ENCODE assay signal across 8 mouse cellular contexts in the genomic region with DNA sequence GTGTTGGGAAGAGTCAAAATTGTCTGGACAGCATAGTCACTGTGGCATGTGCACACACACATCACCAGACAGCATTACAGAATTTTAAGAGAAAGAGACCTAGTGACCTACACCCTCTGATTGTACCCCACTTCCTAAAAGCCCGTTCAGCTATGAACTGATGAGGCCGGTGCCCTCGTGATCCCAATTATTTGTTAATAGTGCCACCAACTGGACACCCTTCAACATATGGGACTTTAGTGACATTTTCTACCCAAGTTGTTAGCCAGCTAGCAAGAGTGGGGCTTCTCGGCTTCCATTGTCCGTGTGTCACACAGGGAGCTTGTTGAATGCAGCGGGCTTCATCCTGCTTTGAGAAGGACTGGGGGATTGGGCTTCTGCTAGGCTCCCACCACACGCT. TPM values are rescaled to one million over a fixed set of nuclear protein-coding genes. Genes with fewer than 3 reads are reported as not detected.
A peak's percentile ranks its signal among the peaks of the same experiment; 100 is the strongest.
DNase-seq lines count a peak whose midpoint lies in the region; ATAC-seq and TF ChIP-seq lines count a peak whose summit lies in the region.

No protein-coding gene starts in this region.

- no peaks in the 10 kb centered on the region for H3K27me3 ChIP-seq in lung, postnatal 0 days (replicated peaks; ENCODE audit: insufficient read depth, low read length)

- TF ChIP-seq EP300 in lung, postnatal 0 days (IDR thresholded peaks at IDR 0.05) = no peak

- no peak overlapping the region for H3K4me3 ChIP-seq in lung, postnatal 0 days (ENCODE audit: low read depth, low read length)

- peaks cover 4% of the 10 kb centered on the region; the same call in 1 of the 2 replicates for H3K4me1 ChIP-seq in lung, postnatal 0 days (ENCODE audit: insufficient read depth, low read depth, low read length)

- peak; percentile 57 for TF ChIP-seq CTCF in lung, postnatal 0 days (IDR thresholded peaks at IDR 0.05)

- ATAC-seq in lung, postnatal 0 days = no peak

- peak; percentile 34 for DNase-seq in cerebellum, adult 11-12 months
- no peak for DNase-seq in cerebellum, postnatal 4 days (ENCODE audit: low spot score in 2 of 2)
- peak; percentile 37 for DNase-seq in lung, postnatal 0 days (ENCODE audit: low spot score)
- DNase-seq in lung, postnatal 4 days = no peak
- peak; percentile 17 to 45 for DNase-seq in cerebellum, postnatal 36 days
- peak; percentile 68 for DNase-seq in retina, embryonic 14.5 days (ENCODE audit: low spot score)
- no peak for DNase-seq in left cerebral cortex, adult 8-10 months (ENCODE audit: low spot score in 2 of 2)
- no peak for DNase-seq in left cerebral cortex, adult 9 months (ENCODE audit: low spot score in 2 of 2)

- no peaks in the 10 kb centered on the region for H3K9me3 ChIP-seq in lung, postnatal 0 days (ENCODE audit: low read length)

- WGBS in lung, postnatal 0 days = 44% methylated on average over 7 of the region's 7 CpGs

- H3K36me3 ChIP-seq in lung, postnatal 0 days (ENCODE audit: insufficient read depth, low read length) = no peaks in the 10 kb centered on the region

- no peak overlapping the region for H3K27ac ChIP-seq in lung, postnatal 0 days (ENCODE audit: low read length)

- no peak overlapping the region for H3K9ac ChIP-seq in lung, postnatal 0 days (replicated peaks; ENCODE audit: low read depth)

- no peak overlapping the region for H3K4me2 ChIP-seq in lung, postnatal 0 days (replicated peaks; ENCODE audit: low read depth, low read length)

RNA-seq across cellular contexts. Expression of a gene that starts 21.5 kb away (rescaled TPM):
- 59.6 and 76.9 TPM in 2 replicates for polyA plus RNA-seq in lung, postnatal 0 days (2015; fragmentation: Nextera tagmentation; extraction: Ambion mirVana)
- 10 to 100 TPM in 3 of 4 experiments, 1 to 10 TPM in 1; 6.7 to 14.3 (median 11.2) TPM for total RNA-seq in left cerebral cortex, adult 8-10 months (2022)

Comparison
In these comparisons a context has a peak if more than half of its experiments do, and no peak if none do; other contexts are left out.
1. DNase-seq: peak in cerebellum, adult 11-12 months (single experiment), lung, postnatal 0 days (single experiment), cerebellum, postnatal 36 days (2 of 2) and retina, embryonic 14.5 days (single experiment); none in cerebellum, postnatal 4 days (0 of 2), lung, postnatal 4 days (0 of 2), left cerebral cortex, adult 8-10 months (0 of 2) and left cerebral cortex, adult 9 months (0 of 2).